Mouse (Mus musculus) lung, embryonic 15.5 days (tissue): ENCODE measurements around the gene H2-M10.4. TPM values are rescaled to one million over a fixed set of nuclear protein-coding genes. Genes with fewer than 3 reads are reported as not detected.
"Not testable (repeated sequence)": the region's sequence is repeated elsewhere in the genome, so short reads cannot be mapped to it uniquely, and the experiment has no call there.

Experiments
- ATAC-seq: fragments of 200-750 bp; cut with Nextera tagmentation; 2 replicates; pipeline ENCODE4 v1.8.0; 2017; ENCODE audit warnings: moderate number of reproducible peaks, borderline replicate concordance; ENCODE audit not compliant: low FRiP score, low TSS enrichment; ENCODE audit errors: extremely low read depth
- H3K27ac ChIP-seq: fragments of 300-500 bp; sonication (generic); 2 replicates; pipeline ENCODE4 v1.5.1; 2015; ENCODE audit warnings: moderate library complexity, mild to moderate bottlenecking, inconsistent platforms
- H3K27me3 ChIP-seq: fragments of 300-500 bp; sonication (generic); 2 replicates; pipeline ENCODE4 v1.6.1; 2015; ENCODE audit warnings: inconsistent platforms
- H3K36me3 ChIP-seq: fragments of 300-500 bp; sonication (generic); 2 replicates; pipeline ENCODE4 v1.6.1; 2015; ENCODE audit warnings: inconsistent platforms
- H3K4me1 ChIP-seq: fragments of 300-500 bp; sonication (generic); 2 replicates; pipeline ENCODE4 v1.6.1; 2015; ENCODE audit warnings: inconsistent platforms
- H3K4me2 ChIP-seq: fragments of 300-500 bp; sonication (generic); 2 replicates; pipeline ENCODE4 v1.6.1; 2015; ENCODE audit warnings: inconsistent platforms, mild to moderate bottlenecking, moderate library complexity
- H3K4me3 ChIP-seq: fragments of 300-500 bp; sonication (generic); 2 replicates; pipeline ENCODE4 v1.5.1; 2015; ENCODE audit warnings: mild to moderate bottlenecking, inconsistent platforms
- H3K9ac ChIP-seq: fragments of 300-500 bp; sonication (generic); 2 replicates; pipeline ENCODE4 v1.6.1; 2015; ENCODE audit warnings: inconsistent platforms
- H3K9me3 ChIP-seq: fragments of 300-500 bp; sonication (generic); 2 replicates; pipeline ENCODE4 v1.6.1; 2016; ENCODE audit warnings: inconsistent platforms
- WGBS: fragments of 180-500 bp; shearing (Covaris S2); methylation state at CpG from one replicate; pipeline ENCODE4 v1.1.7; 2015; 5-methylcytosine and 5-hydroxymethylcytosine counted together
- polyA plus RNA-seq: library from polyadenylated mRNA; unstranded; fragments of >200 nt; fragmentation: Nextera tagmentation; extraction: Ambion mirVana; gene quantifications from 2 replicates; pipeline ENCODE4 v1.2.1, GENCODE M21; 2015

H2-M10.4 gene
- polyA plus RNA-seq = not detected in 2 replicates

GRCm38 (mm10) chr17:36462234-36462633 lies at the start of gene H2-M10.4:
Gene H2-M10.4, minus strand, starts transcription at chr17:36462334.
- Histone ChIP-seq H3K9me3 (no peaks in the 10 kb centered on the region), H3K9ac (no peak within 1 kb of the TSS), H3K4me2 (no peak within 1 kb of the TSS), H3K36me3 (no peaks in the 10 kb centered on the region), H3K4me3 (no peak within 1 kb of the TSS), H3K27me3 (no peaks in the 10 kb centered on the region), H3K4me1 (no peaks in the 10 kb centered on the region), H3K27ac (no peak within 1 kb of the TSS)
- ATAC-seq = no peak
- 88% methylated on average over 7 of the region's 7 CpGs for WGBS

GRCm38 (mm10) chr17:36503910-36504309 lies 41.8 kb upstream of the H2-M10.4 start:
- H3K27ac ChIP-seq = no peak overlapping the region
- H3K4me3 ChIP-seq = no peak overlapping the region
- H3K27me3 ChIP-seq = no peaks in the 10 kb centered on the region
- no peaks in the 10 kb centered on the region for H3K36me3 ChIP-seq
- ATAC-seq = no peak
- H3K4me2 ChIP-seq = no peak overlapping the region
- H3K9ac ChIP-seq = no peak overlapping the region
- no peaks in the 10 kb centered on the region for H3K4me1 ChIP-seq
- H3K9me3 ChIP-seq = no peaks in the 10 kb centered on the region

DNA sequence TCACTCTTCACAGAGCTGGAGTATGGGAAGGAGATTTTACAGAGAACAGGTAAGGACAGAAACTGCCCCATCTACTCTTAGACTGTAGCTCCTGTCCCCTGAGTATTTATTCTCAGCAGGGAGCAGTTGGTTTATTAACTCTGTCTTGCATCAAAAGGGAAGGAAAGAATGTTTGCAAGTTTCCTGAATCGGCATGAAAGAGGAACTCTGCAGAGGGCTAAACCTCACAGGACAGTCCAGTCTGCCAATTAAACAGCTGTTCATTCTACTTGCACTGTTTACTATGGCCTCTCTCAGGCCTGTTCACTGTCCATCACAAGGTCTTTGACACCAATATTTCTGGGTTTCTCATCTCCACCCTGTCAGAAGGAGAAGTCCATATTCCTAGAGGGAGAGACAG lies 38.3 kb upstream of the H2-M10.4 start:
- no peak for ATAC-seq
- 21% methylated on average over 1 of the region's 1 CpGs for WGBS

GRCm38 (mm10) chr17:36488181-36488580 lies 26.0 kb upstream of the H2-M10.4 start:
- H3K36me3 ChIP-seq, H3K4me3 ChIP-seq, H3K9ac ChIP-seq, H3K4me1 ChIP-seq, H3K4me2 ChIP-seq, H3K27me3 ChIP-seq, ATAC-seq, H3K9me3 ChIP-seq, H3K27ac ChIP-seq: not testable (repeated sequence)
- 93% methylated on average over 16 of the region's 16 CpGs for WGBS

More for the DNA sequence above, 38.3 kb upstream of the H2-M10.4 start:
- no peak overlapping the region for H3K27ac ChIP-seq
- no peaks in the 10 kb centered on the region for H3K36me3 ChIP-seq
- H3K9me3 ChIP-seq = no peaks in the 10 kb centered on the region
- no peak overlapping the region for H3K4me2 ChIP-seq
- H3K27me3 ChIP-seq = no peaks in the 10 kb centered on the region
- no peak overlapping the region for H3K9ac ChIP-seq
- H3K4me3 ChIP-seq = no peak overlapping the region
- no peaks in the 10 kb centered on the region for H3K4me1 ChIP-seq

GRCm38 (mm10) chr17:36486687-36487230 lies 24.6 kb upstream of the H2-M10.4 start:
- Histone ChIP-seq H3K27me3 (no peaks in the 10 kb centered on the region), H3K9me3 (no peaks in the 10 kb centered on the region), H3K4me3 (no peak overlapping the region), H3K4me2 (no peak overlapping the region), H3K36me3 (no peaks in the 10 kb centered on the region), H3K4me1 (no peaks in the 10 kb centered on the region), H3K9ac (no peak overlapping the region), H3K27ac (no peak overlapping the region)
- no peak for ATAC-seq
- WGBS = 78% methylated on average over 1 of the region's 1 CpGs

- ATAC-seq = no peak
- 73% methylated on average over 3 of the region's 3 CpGs for WGBS
Measured at GRCm38 (mm10) chr17:36483865-36484264, 21.7 kb upstream of the H2-M10.4 start.

DNA sequence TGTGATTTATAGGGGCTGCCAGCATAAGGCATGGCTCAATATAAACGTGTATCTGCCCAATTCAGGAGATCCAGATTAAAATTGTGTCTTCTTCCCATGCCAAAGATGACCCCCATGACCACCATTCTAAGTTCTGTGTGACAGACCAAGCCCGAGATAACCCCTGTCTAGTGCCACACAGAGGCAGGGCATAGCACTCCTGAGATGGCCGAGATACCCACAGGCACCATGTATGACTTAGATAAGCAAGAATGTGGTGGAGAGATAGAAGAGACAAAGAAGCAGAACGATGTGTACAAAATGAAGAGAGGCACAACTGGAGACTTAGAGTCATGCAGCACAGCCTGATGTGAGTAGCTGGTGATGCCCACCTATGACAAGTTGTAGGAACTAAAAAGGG lies 5.9 kb downstream of the H2-M10.4 start:
- no peak overlapping the region for H3K4me3 ChIP-seq
- no peak overlapping the region for H3K27ac ChIP-seq
- no peaks in the 10 kb centered on the region for H3K36me3 ChIP-seq
- H3K4me2 ChIP-seq = no peak overlapping the region
- H3K27me3 ChIP-seq = no peaks in the 10 kb centered on the region
- 60% methylated on average over 4 of the region's 4 CpGs for WGBS
- H3K9me3 ChIP-seq = no peaks in the 10 kb centered on the region
- H3K4me1 ChIP-seq = no peaks in the 10 kb centered on the region
- no peak overlapping the region for H3K9ac ChIP-seq
- no peak for ATAC-seq

More at GRCm38 (mm10) chr17:36483865-36484264, 21.7 kb upstream of the H2-M10.4 start:
- Histone ChIP-seq H3K36me3 (no peaks in the 10 kb centered on the region), H3K9me3 (no peaks in the 10 kb centered on the region), H3K4me1 (no peaks in the 10 kb centered on the region), H3K27me3 (no peaks in the 10 kb centered on the region), H3K4me2 (no peak overlapping the region), H3K9ac (no peak overlapping the region), H3K27ac (no peak overlapping the region), H3K4me3 (no peak overlapping the region)

- H3K4me3 ChIP-seq = no peak overlapping the region
- no peak overlapping the region for H3K9ac ChIP-seq
- ATAC-seq = no peak
- no peak overlapping the region for H3K27ac ChIP-seq
- no peak overlapping the region for H3K4me2 ChIP-seq
- H3K4me1 ChIP-seq = no peaks in the 10 kb centered on the region
- H3K36me3 ChIP-seq = no peaks in the 10 kb centered on the region
- 73% methylated on average over 2 of the region's 2 CpGs for WGBS
- no peaks in the 10 kb centered on the region for H3K27me3 ChIP-seq
- no peaks in the 10 kb centered on the region for H3K9me3 ChIP-seq
Measured at GRCm38 (mm10) chr17:36431411-36431810, 30.7 kb downstream of the H2-M10.4 start.

- Histone ChIP-seq H3K4me1 (no peaks in the 10 kb centered on the region), H3K27me3 (no peaks in the 10 kb centered on the region), H3K9me3 (no peaks in the 10 kb centered on the region), H3K27ac (no peak overlapping the region), H3K4me3 (no peak overlapping the region), H3K4me2 (no peak overlapping the region), H3K9ac (no peak overlapping the region), H3K36me3 (no peaks in the 10 kb centered on the region)
- ATAC-seq = no peak
- WGBS = 17% methylated on average over 4 of the region's 4 CpGs
Measured at GRCm38 (mm10) chr17:36418091-36418754, 43.9 kb downstream of the H2-M10.4 start.

DNA sequence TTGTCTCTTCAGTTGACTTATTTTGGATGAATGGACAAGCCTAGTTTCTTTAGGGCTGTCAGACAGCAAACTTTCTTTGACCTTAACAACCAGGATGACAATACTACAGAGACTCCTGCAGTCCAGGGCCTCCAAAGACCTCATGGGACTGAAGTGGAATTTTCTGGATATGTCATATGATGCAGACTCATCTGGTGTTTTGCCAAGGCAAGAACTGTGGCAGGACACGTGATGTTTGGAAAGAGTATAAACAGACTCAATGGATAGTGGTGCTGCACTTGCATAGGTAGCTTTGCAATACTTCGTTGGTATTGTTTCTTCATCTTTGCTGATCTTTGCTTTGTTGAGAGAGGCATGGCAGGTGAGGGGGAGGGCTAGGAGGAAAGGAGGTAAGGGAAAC lies 44.7 kb downstream of the H2-M10.4 start:
- Histone ChIP-seq H3K4me3 (no peak overlapping the region), H3K4me2 (no peak overlapping the region), H3K27ac (no peak overlapping the region), H3K27me3 (no peaks in the 10 kb centered on the region), H3K9ac (no peak overlapping the region), H3K9me3 (no peaks in the 10 kb centered on the region), H3K4me1 (no peaks in the 10 kb centered on the region), H3K36me3 (no peaks in the 10 kb centered on the region)
- WGBS = 41% methylated on average over 2 of the region's 2 CpGs
- no peak for ATAC-seq

GRCm38 (mm10) chr17:36415407-36415806 lies 46.7 kb downstream of the H2-M10.4 start:
- Histone ChIP-seq H3K36me3 (no peaks in the 10 kb centered on the region), H3K9ac (no peak overlapping the region), H3K27ac (no peak overlapping the region), H3K4me3 (no peak overlapping the region), H3K27me3 (no peaks in the 10 kb centered on the region), H3K4me1 (no peaks in the 10 kb centered on the region), H3K9me3 (no peaks in the 10 kb centered on the region), H3K4me2 (no peak overlapping the region)
- WGBS = 27% methylated on average over 1 of the region's 1 CpGs
- ATAC-seq = no peak

- Histone ChIP-seq H3K4me1 (no peaks in the 10 kb centered on the region), H3K36me3 (no peaks in the 10 kb centered on the region), H3K27me3 (no peaks in the 10 kb centered on the region), H3K9me3 (no peaks in the 10 kb centered on the region), H3K9ac (no peak overlapping the region), H3K4me2 (no peak overlapping the region), H3K4me3 (no peak overlapping the region), H3K27ac (no peak overlapping the region)
- ATAC-seq = no peak
- 67% methylated on average over 1 of the region's 1 CpGs for WGBS
Measured at GRCm38 (mm10) chr17:36414361-36414760, 47.8 kb downstream of the H2-M10.4 start.
